Mouse (Mus musculus) lung, embryonic 16.5 days (tissue): Measurements from ENCODE around the gene Depdc1a. TPM values are rescaled to one million over a fixed set of nuclear protein-coding genes. Genes with fewer than 3 reads are reported as not detected.
A peak's percentile ranks its signal among the peaks of the same experiment; 100 is the strongest.
"Not testable (repeated sequence)": the region's sequence is repeated elsewhere in the genome, so short reads cannot be mapped to it uniquely, and the experiment has no call there.

ENCODE experiments used
- ATAC-seq: fragments of 200-750 bp; cut with Nextera tagmentation; 2 replicates; pipeline ENCODE4 v1.8.0; 2017; ENCODE audit warnings: low read depth, mild to moderate bottlenecking, moderate library complexity
- H3K27ac ChIP-seq: fragments of 300-500 bp; sonication (generic); 2 replicates; pipeline ENCODE4 v1.5.1; 2014; ENCODE audit warnings: mild to moderate bottlenecking, control low read depth, low read length
- H3K27me3 ChIP-seq: fragments of 300-500 bp; sonication (generic); 2 replicates; pipeline ENCODE4 v1.6.1; 2014; ENCODE audit warnings: low read depth, low read length, mixed read lengths; ENCODE audit not compliant: control insufficient read depth, insufficient read depth
- H3K36me3 ChIP-seq: fragments of 300-500 bp; sonication (generic); 2 replicates; pipeline ENCODE4 v1.6.1; 2014; ENCODE audit warnings: low read length; ENCODE audit not compliant: control insufficient read depth, insufficient read depth
- H3K4me1 ChIP-seq: fragments of 300-500 bp; sonication (generic); replicated peaks from 2 replicates; pipeline ENCODE4 v1.6.1; 2014; ENCODE audit warnings: low read length, mixed read lengths; ENCODE audit not compliant: control insufficient read depth, insufficient read depth
- H3K4me2 ChIP-seq: fragments of 300-500 bp; sonication (generic); 2 replicates; pipeline ENCODE4 v1.6.1; 2014; ENCODE audit warnings: low read depth, low read length, control low read depth
- H3K4me3 ChIP-seq: fragments of 300-500 bp; sonication (generic); 2 replicates; pipeline ENCODE4 v1.5.1; 2014; ENCODE audit warnings: mild to moderate bottlenecking, low read length, control low read depth
- H3K9ac ChIP-seq: fragments of 300-500 bp; sonication (generic); 2 replicates; pipeline ENCODE4 v1.6.1; 2014; ENCODE audit warnings: low read length, control low read depth
- H3K9me3 ChIP-seq: fragments of 300-500 bp; sonication (generic); 2 replicates; pipeline ENCODE4 v1.6.1; 2016; ENCODE audit warnings: low read length; ENCODE audit not compliant: control insufficient read depth
- WGBS: fragments of 180-500 bp; shearing (Covaris S2); extraction: QIAGEN DNeasy Blood & Tissue Kit; methylation state at CpG from one replicate; pipeline ENCODE4 v1.1.7; 2014; 5-methylcytosine and 5-hydroxymethylcytosine counted together
- polyA plus RNA-seq: library from polyadenylated mRNA; unstranded; fragments of >200 nt; fragmentation: Nextera tagmentation; extraction: Ambion mirVana; gene quantifications from 2 replicates; pipeline ENCODE4 v1.2.1, GENCODE M21; 2015

Depdc1a gene
- polyA plus RNA-seq = 43.1 and 51.5 TPM in 2 replicates

DNA sequence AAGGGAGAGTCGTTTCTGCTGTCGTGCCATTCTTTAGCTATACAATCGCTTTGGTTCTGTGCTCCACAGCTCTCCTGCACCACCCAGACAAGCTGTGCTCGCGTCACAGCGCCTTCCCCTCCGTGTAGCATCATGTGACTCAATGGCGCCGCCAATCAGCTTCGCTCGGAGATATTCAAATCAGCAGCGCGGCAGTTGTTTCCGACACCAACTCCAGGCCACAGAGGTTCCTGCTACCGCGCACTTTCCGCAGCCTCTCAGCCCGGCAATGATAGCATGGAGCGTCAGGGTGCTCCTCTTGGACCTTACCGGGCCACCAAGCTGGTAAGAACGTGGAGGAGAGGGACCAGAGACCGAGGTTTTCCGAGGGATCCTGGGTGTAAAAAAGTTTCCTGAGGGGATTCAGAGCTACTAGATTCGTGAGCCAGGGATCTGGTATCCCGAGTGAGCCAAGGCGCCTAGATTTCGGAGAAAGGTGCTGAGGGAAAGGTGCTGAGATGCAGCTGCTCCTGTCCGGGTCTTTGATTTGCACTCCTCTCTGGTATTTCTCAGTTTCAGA is at the start of gene Depdc1a:
Gene Depdc1a, plus strand, starts transcription at position 191 of the 559 bp plus-strand sequence.
- peaks cover 4% of the 10 kb centered on the region for H3K36me3 ChIP-seq
- H3K4me3 ChIP-seq = peak within 1 kb of the TSS; percentile 61
- H3K4me1 ChIP-seq = 0 out of 2 replicates have a peak, but pooled peaks cover 5% of the 10 kb centered on the region
- H3K9me3 ChIP-seq = no peaks in the 10 kb centered on the region
- ATAC-seq = peak; percentile 100
- WGBS = under 1% methylated on average over 28 of the region's 28 CpGs
- no peak within 1 kb of the TSS for H3K27ac ChIP-seq
- peak within 1 kb of the TSS; percentile 75 for H3K9ac ChIP-seq
- H3K27me3 ChIP-seq = no peaks in the 10 kb centered on the region
- peak within 1 kb of the TSS; percentile 60 for H3K4me2 ChIP-seq

DNA sequence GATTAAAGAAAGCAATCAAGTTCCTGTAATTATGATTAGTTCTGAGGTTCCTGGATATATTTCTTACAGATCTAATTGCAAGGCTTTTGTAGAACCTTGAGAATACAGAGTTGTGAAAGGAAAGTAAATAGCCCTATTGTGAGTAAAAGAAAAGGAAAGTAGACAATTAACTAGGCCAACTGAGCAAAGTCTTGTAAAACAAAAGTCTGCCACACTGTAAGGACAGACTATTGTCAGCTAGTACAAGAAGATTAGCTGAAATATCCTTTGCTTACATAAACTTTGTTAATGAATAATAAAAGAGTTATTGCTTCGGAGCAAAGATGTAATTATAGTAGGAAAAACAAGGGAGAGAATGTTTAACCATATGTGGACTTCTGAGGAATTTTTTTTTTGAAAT is 25.2 kb upstream of the Depdc1a start:
- H3K27ac ChIP-seq = no peak overlapping the region
- WGBS = 39% methylated on average over 1 of the region's 1 CpGs
- no peak overlapping the region for H3K9ac ChIP-seq
- H3K9me3 ChIP-seq = no peaks in the 10 kb centered on the region
- no peak for ATAC-seq
- H3K4me2 ChIP-seq = no peak overlapping the region
- no peak overlapping the region for H3K4me3 ChIP-seq
- H3K27me3 ChIP-seq = no peaks in the 10 kb centered on the region
- H3K36me3 ChIP-seq = no peaks in the 10 kb centered on the region
- H3K4me1 ChIP-seq = no peaks in the 10 kb centered on the region

GRCm38 (mm10) chr3:159475465-159475864 is 19.8 kb upstream of the Depdc1a start:
- Histone ChIP-seq H3K4me1 (no peaks in the 10 kb centered on the region), H3K27me3 (no peaks in the 10 kb centered on the region), H3K9me3 (no peaks in the 10 kb centered on the region), H3K36me3 (no peaks in the 10 kb centered on the region), H3K4me3 (no peak overlapping the region), H3K4me2 (no peak overlapping the region), H3K9ac (no peak overlapping the region), H3K27ac (no peak overlapping the region)
- ATAC-seq = no peak
- WGBS = 65% methylated on average over 1 of the region's 1 CpGs

- no peak overlapping the region for H3K9ac ChIP-seq
- no peak overlapping the region for H3K4me3 ChIP-seq
- no peaks in the 10 kb centered on the region for H3K36me3 ChIP-seq
- no peaks in the 10 kb centered on the region for H3K27me3 ChIP-seq
- ATAC-seq = no peak
- H3K27ac ChIP-seq = no peak overlapping the region
- no peaks in the 10 kb centered on the region for H3K4me1 ChIP-seq
- H3K4me2 ChIP-seq = no peak overlapping the region
- 79% methylated on average over 1 of the region's 1 CpGs for WGBS
- no peaks in the 10 kb centered on the region for H3K9me3 ChIP-seq
These were observed 17.8 kb upstream of the Depdc1a start for GRCm38 (mm10) chr3:159477250-159477962.

DNA sequence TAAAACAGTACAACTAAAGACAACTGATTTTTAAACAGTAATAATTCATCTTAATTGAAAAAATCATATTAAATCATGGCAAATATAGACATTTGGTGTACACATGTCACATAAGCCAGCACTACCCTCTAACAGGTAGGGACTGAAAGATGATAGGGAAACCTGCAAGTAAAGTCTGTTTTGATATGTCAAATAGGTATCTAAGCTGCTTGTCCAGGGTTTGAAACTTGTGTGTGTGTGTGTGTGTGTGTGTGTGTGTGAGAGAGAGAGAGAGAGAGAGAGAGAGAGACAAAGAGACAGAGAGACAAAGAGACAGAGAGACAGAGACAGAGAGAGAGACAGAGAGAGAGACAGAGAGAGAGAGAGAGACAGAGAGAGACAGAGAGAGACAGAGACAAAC is 524 bp upstream of the Depdc1a start:
- not testable (repeated sequence) for H3K4me1 ChIP-seq, H3K36me3 ChIP-seq, H3K27ac ChIP-seq, ATAC-seq, H3K27me3 ChIP-seq, H3K9me3 ChIP-seq
- H3K4me2 ChIP-seq = peak overlapping the region; percentile 60
- peak overlapping the region; percentile 75 for H3K9ac ChIP-seq
- H3K4me3 ChIP-seq = peak overlapping the region; percentile 61

DNA sequence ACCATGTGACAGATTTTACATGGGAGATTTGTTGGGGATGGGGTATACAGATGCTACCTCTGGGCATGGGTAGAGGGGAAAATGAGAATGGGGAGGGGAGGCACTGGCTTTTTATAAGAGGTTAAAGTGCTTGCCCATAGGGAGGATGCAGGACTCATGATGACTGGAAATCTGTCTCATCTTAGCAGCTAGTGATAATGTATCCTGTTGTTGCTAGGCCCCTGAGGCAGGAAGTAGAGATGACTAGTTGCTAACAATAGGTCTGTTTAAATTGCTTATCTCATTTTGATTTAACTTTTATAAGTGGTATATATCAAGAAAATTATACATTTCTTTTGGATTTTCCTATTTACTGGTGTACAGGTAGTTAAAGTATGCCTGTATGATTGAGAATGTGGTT is 13.7 kb downstream of the Depdc1a start:
- no peak overlapping the region for H3K4me2 ChIP-seq
- no peak for ATAC-seq

GRCm38 (mm10) chr3:159528563-159528962 is 33.3 kb downstream of the Depdc1a start:
- Histone ChIP-seq H3K27me3 (no peaks in the 10 kb centered on the region), H3K4me1 (no peaks in the 10 kb centered on the region), H3K4me2 (no peak overlapping the region), H3K4me3 (no peak overlapping the region), H3K27ac (no peak overlapping the region), H3K9me3 (no peaks in the 10 kb centered on the region), H3K36me3 (no peaks in the 10 kb centered on the region), H3K9ac (no peak overlapping the region)
- no peak for ATAC-seq

More for the DNA sequence above, 13.7 kb downstream of the Depdc1a start:
- no peak overlapping the region for H3K4me3 ChIP-seq
- peaks cover 2% of the 10 kb centered on the region; the same call in 1 of the 2 replicates for H3K36me3 ChIP-seq
- no peaks in the 10 kb centered on the region for H3K27me3 ChIP-seq
- H3K27ac ChIP-seq = no peak overlapping the region
- H3K4me1 ChIP-seq = no peaks in the 10 kb centered on the region
- no peaks in the 10 kb centered on the region for H3K9me3 ChIP-seq
- H3K9ac ChIP-seq = no peak overlapping the region

DNA sequence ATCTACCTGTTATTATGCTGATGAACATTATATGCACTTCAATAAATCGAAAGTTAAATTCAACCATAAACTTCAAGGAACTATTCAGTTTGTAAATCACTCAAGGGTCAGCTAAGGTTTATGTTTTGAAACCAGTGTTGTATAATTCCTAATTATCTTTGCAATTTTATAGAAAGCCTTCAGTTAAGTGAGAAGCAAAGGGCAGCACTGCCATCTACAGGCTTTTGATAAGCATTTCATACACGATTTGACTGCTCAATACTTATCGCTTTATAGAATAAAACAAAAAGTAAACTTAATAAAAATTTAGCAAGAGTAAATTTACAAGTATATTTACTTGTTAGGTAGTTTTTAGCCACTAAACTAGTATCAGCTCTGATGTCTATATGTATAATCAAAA is 53.1 kb downstream of the Depdc1a start:
- H3K27ac ChIP-seq = no peak overlapping the region
- WGBS = 70% methylated on average over 3 of the region's 3 CpGs
- H3K9me3 ChIP-seq = no peaks in the 10 kb centered on the region
- H3K4me2 ChIP-seq = no peak overlapping the region
- no peaks in the 10 kb centered on the region for H3K4me1 ChIP-seq
- H3K27me3 ChIP-seq = no peaks in the 10 kb centered on the region
- H3K9ac ChIP-seq = no peak overlapping the region
- ATAC-seq = no peak
- H3K4me3 ChIP-seq = no peak overlapping the region
- no peaks in the 10 kb centered on the region for H3K36me3 ChIP-seq

DNA sequence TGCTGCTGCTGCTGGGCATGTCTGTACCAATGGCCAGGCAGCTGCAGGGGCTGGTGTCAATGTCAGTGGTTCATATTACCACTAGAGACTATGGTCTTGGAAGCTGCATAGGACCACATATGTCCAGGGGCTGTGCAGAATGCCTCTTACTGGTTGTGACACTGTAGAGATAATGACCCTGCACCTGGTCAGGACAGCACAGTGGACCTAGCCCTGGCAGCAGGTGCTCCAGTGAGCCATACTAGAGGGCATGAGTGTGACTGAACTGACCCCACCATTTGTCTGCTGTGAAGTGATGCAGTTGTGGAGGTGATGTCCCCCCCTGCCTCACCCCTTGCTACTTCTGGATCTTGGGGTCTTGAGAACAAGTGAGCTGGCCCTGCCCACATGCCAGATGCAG is 55.0 kb downstream of the Depdc1a start:
- Histone ChIP-seq H3K27me3 (no peaks in the 10 kb centered on the region), H3K36me3 (no peaks in the 10 kb centered on the region), H3K4me1 (no peaks in the 10 kb centered on the region), H3K4me2 (no peak overlapping the region), H3K9ac (no peak overlapping the region), H3K27ac (no peak overlapping the region), H3K9me3 (no peaks in the 10 kb centered on the region), H3K4me3 (no peak overlapping the region)
- no peak for ATAC-seq
